Mouse (Mus musculus) forebrain, embryonic 10.5 days (tissue): ENCODE data around the gene Mrps22. TPM values are rescaled to one million over a fixed set of nuclear protein-coding genes. Genes with fewer than 3 reads are reported as not detected.

Experiments used
- DNase-seq: peaks from one replicate; pipeline ENCODE4 v3.0.0-alpha.2; 2017; ENCODE audit warnings: low spot score; ENCODE audit errors: extremely low spot score
- H3K27ac ChIP-seq: fragments of 300-500 bp; sonication (generic); 2 replicates; pipeline ENCODE4 v1.5.1; 2016; ENCODE audit warnings: mild to moderate bottlenecking
- H3K27me3 ChIP-seq: fragments of 300-500 bp; sonication (generic); 2 replicates; pipeline ENCODE4 v1.6.1; 2016; ENCODE audit warnings: mild to moderate bottlenecking; ENCODE audit not compliant: poor library complexity, severe bottlenecking
- H3K36me3 ChIP-seq: fragments of 300-500 bp; sonication (generic); replicated peaks from 2 replicates; pipeline ENCODE4 v1.6.1; 2016; ENCODE audit warnings: mild to moderate bottlenecking, moderate library complexity
- H3K4me1 ChIP-seq: fragments of 300-500 bp; sonication (generic); 2 replicates; pipeline ENCODE4 v1.6.1; 2016
- H3K4me3 ChIP-seq: fragments of 300-500 bp; sonication (generic); 2 replicates; pipeline ENCODE4 v1.5.1; 2016; ENCODE audit warnings: mild to moderate bottlenecking, moderate library complexity
- H3K9me3 ChIP-seq: fragments of 300-500 bp; sonication (generic); 2 replicates; pipeline ENCODE4 v1.6.1; 2016; ENCODE audit warnings: mild to moderate bottlenecking, moderate library complexity
- WGBS: fragments of 180-500 bp; shearing (Covaris S2); methylation state at CpG from one replicate; pipeline ENCODE4 v1.1.7; 2016; 5-methylcytosine and 5-hydroxymethylcytosine counted together
- polyA plus RNA-seq: library from polyadenylated mRNA; unstranded; fragments of >200 nt; fragmentation: Nextera tagmentation; extraction: Ambion mirVana; gene quantifications from 2 replicates; pipeline ENCODE4 v1.2.1, GENCODE M21; 2016

Mrps22 gene
- 82.5 and 82.6 TPM in 2 replicates for polyA plus RNA-seq

GRCm38 (mm10) chr9:98601156-98601836 is at the start of gene Mrps22:
Gene Mrps22, minus strand, starts transcription at chr9:98601660.
- WGBS: under 1% methylated on average over 44 of the region's 44 CpGs

DNA sequence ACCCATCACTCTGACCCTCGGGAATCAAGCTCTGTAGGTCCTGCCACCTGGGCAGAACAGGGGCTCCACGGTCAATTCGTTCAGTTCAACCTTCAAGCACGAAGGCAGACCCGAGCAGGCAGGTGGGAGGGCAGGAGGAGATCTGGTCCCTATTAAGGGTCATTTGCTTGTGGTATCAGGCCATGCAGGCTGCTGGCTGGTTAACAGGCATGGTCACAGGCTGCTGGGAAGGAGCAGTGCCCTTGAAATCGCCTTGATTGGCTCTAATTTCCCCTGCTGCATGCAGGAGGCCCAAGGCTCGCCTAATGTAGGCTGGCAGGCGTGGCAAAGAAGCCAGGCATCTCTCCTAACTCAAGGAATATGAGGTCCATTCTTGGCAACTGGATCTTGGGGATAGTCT is 49.1 kb upstream of the Mrps22 start:
- H3K27me3 ChIP-seq: peaks cover 8% of the 10 kb centered on the region; the same call in 1 of the 2 replicates
- H3K4me3 ChIP-seq: no peak overlapping the region
- no peak overlapping the region for H3K27ac ChIP-seq
- H3K4me1 ChIP-seq: peaks cover 23% of the 10 kb centered on the region
- WGBS: 66% methylated on average over 8 of the region's 8 CpGs
- H3K9me3 ChIP-seq: no peaks in the 10 kb centered on the region
- DNase-seq: no peak
- H3K36me3 ChIP-seq: no peaks in the 10 kb centered on the region

More at GRCm38 (mm10) chr9:98601156-98601836, at the start of gene Mrps22:
- no peaks in the 10 kb centered on the region for H3K27me3 ChIP-seq
- H3K4me3 ChIP-seq: peak within 1 kb of the TSS; percentile 91
- H3K9me3 ChIP-seq: no peaks in the 10 kb centered on the region
- peak; percentile 81 for DNase-seq
- H3K4me1 ChIP-seq: peaks cover 13% of the 10 kb centered on the region
- H3K36me3 ChIP-seq: peaks cover 23% of the 10 kb centered on the region
- peak within 1 kb of the TSS; percentile 87 for H3K27ac ChIP-seq

- Histone ChIP-seq H3K27ac (no peak overlapping the region), H3K36me3 (no peaks in the 10 kb centered on the region), H3K27me3 (peaks cover 16% of the 10 kb centered on the region), H3K9me3 (no peaks in the 10 kb centered on the region), H3K4me1 (peaks cover 16% of the 10 kb centered on the region), H3K4me3 (no peak overlapping the region)
- 88% methylated on average over 12 of the region's 12 CpGs for WGBS
- DNase-seq: no peak
Observed at GRCm38 (mm10) chr9:98647418-98647817, 46.0 kb upstream of the Mrps22 start.

DNA sequence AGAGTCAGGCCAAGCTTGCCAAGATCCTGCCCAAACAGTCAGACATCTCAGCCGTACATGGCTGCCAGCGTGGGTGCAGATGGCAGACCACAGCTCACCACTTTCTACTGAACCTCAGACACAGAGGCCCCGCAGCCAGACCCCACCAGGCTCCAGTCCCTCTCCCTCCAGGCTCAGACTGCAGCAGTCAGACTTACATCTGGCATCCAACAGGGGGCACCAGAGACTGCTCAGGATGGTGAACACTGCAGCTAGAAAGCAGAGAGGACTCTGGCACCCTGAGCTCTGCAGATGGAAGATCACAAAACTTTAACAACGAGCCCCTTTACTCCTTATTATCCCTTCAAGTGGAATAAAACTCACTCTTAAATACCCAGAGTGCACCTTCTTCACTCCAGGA is 44.3 kb upstream of the Mrps22 start:
- WGBS: 34% methylated on average over 4 of the region's 4 CpGs
- Histone ChIP-seq H3K27ac (no peak overlapping the region), H3K4me3 (no peak overlapping the region), H3K27me3 (peaks cover 16% of the 10 kb centered on the region), H3K9me3 (no peaks in the 10 kb centered on the region), H3K36me3 (no peaks in the 10 kb centered on the region), H3K4me1 (peaks cover 5% of the 10 kb centered on the region; the same call in 1 of the 2 replicates)
- DNase-seq: peak; percentile 63

- Histone ChIP-seq H3K36me3 (no peaks in the 10 kb centered on the region), H3K4me3 (no peak overlapping the region), H3K27ac (no peak overlapping the region), H3K9me3 (no peaks in the 10 kb centered on the region), H3K4me1 (0 out of 2 replicates have a peak, but pooled peaks cover 3% of the 10 kb centered on the region), H3K27me3 (peaks cover 16% of the 10 kb centered on the region)
- DNase-seq: no peak
- 87% methylated on average over 6 of the region's 6 CpGs for WGBS
Observed at GRCm38 (mm10) chr9:98642126-98642525, 40.7 kb upstream of the Mrps22 start.

DNA sequence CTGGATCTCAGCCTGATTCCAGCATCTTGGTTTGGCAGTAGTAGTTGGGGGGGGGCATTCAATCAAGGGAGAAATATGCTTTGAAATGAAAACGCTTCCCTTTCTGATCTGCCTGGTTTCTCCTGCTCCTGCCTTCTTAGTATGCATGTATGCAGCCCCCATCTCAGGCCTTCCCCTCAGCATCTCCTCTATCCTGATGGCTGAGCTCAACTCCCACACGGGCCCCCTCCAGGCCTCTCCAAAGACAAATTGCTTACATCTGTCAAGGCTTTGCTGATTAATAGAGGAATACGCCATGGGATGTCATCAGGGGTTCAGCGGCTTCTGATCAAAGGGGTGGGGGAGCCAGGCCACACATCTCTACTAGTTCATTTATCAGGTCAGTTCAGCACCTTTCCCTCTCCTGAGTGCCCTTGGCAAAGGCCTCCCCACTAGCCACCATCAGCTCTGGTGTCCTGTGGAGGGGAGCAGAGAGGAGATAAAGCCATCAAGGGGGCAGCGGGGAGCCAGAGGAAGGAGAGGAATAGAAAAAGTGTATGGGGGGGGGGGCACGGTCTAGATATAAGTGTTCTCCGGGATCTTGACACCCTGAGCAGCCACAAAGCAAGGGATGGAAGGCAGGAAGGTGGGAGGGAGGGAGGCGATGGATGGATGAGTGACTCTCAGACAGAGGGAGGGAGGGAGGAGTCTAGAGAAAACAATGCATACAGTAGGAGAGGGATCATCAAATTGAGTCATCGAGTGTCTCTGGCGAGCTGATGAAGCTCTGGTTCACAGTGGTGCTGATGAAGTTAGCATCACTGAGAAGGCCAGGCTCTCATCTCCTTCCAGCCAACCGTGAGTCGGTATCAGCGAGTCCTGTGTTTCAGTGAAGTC is 32.1 kb upstream of the Mrps22 start:
- H3K27me3 ChIP-seq: peaks cover 7% of the 10 kb centered on the region; the same call in 1 of the 2 replicates
- no peak for DNase-seq
- H3K4me1 ChIP-seq: peaks cover 34% of the 10 kb centered on the region
- no peaks in the 10 kb centered on the region for H3K9me3 ChIP-seq
- no peaks in the 10 kb centered on the region for H3K36me3 ChIP-seq
- H3K4me3 ChIP-seq: no peak overlapping the region
- no peak overlapping the region for H3K27ac ChIP-seq
- WGBS: 79% methylated on average over 13 of the region's 13 CpGs

- DNase-seq: no peak
- H3K27me3 ChIP-seq: peaks cover 4% of the 10 kb centered on the region; the same call in 1 of the 2 replicates
- no peak overlapping the region for H3K27ac ChIP-seq
- H3K4me3 ChIP-seq: no peak overlapping the region
- H3K36me3 ChIP-seq: no peaks in the 10 kb centered on the region
- WGBS: 45% methylated on average over 3 of the region's 3 CpGs
- H3K4me1 ChIP-seq: peaks cover 18% of the 10 kb centered on the region
- no peaks in the 10 kb centered on the region for H3K9me3 ChIP-seq
Observed at GRCm38 (mm10) chr9:98628480-98628879, 27.0 kb upstream of the Mrps22 start.

DNA sequence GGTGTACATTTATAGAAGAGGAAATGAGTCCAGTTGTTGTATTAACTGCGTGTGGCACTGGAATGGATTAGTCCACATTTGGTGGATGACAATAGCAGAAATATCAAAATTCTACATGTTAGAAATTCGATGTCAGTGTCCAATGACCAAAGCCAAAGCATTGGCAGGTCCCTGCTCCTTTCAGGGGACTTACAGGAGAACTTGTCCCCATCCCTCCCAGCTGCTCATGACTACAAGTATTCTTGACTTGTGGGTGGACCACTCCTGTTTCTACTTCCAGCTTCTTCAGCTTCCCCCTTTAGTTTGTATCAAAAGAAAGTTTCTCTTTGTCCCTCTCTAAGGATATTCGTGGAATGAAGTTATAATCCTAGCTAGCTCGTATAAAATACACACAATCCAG is 3.4 kb upstream of the Mrps22 start:
- no peaks in the 10 kb centered on the region for H3K27me3 ChIP-seq
- no peaks in the 10 kb centered on the region for H3K9me3 ChIP-seq
- H3K4me1 ChIP-seq: peaks cover 12% of the 10 kb centered on the region
- DNase-seq: no peak
- WGBS: 81% methylated on average over 4 of the region's 4 CpGs
- no peak overlapping the region for H3K27ac ChIP-seq
- H3K4me3 ChIP-seq: no peak overlapping the region
- no peaks in the 10 kb centered on the region for H3K36me3 ChIP-seq

- Histone ChIP-seq H3K9me3 (no peaks in the 10 kb centered on the region), H3K4me3 (peak overlapping the region; percentile 91), H3K27ac (peak overlapping the region; percentile 87), H3K27me3 (no peaks in the 10 kb centered on the region), H3K36me3 (peaks cover 17% of the 10 kb centered on the region), H3K4me1 (peaks cover 13% of the 10 kb centered on the region)
- 52% methylated on average over 11 of the region's 11 CpGs for WGBS
- DNase-seq: no peak
Observed at GRCm38 (mm10) chr9:98601837-98602359, 438 bp upstream of the Mrps22 start.

GRCm38 (mm10) chr9:98600094-98600493 is 1.4 kb downstream of the Mrps22 start:
- Histone ChIP-seq H3K27me3 (no peaks in the 10 kb centered on the region), H3K4me1 (peaks cover 13% of the 10 kb centered on the region), H3K4me3 (peak overlapping the region; percentile 91), H3K9me3 (no peaks in the 10 kb centered on the region), H3K27ac (no peak overlapping the region), H3K36me3 (peaks cover 33% of the 10 kb centered on the region)
- WGBS: 86% methylated on average over 6 of the region's 6 CpGs
- DNase-seq: no peak

- no peak overlapping the region for H3K4me3 ChIP-seq
- H3K4me1 ChIP-seq: no peaks in the 10 kb centered on the region
- WGBS: 93% methylated on average over 4 of the region's 4 CpGs
- no peak overlapping the region for H3K27ac ChIP-seq
- no peaks in the 10 kb centered on the region for H3K27me3 ChIP-seq
- DNase-seq: no peak
- peaks cover 98% of the 10 kb centered on the region for H3K36me3 ChIP-seq
- H3K9me3 ChIP-seq: no peaks in the 10 kb centered on the region
Observed at GRCm38 (mm10) chr9:98583852-98584251, 17.6 kb downstream of the Mrps22 start.

- H3K4me3 ChIP-seq: peak within 1 kb of the TSS; percentile 92
- DNase-seq: peak; percentile 98
- H3K9me3 ChIP-seq: no peaks in the 10 kb centered on the region
- under 1% methylated on average over 76 of the region's 76 CpGs for WGBS
- H3K27me3 ChIP-seq: no peaks in the 10 kb centered on the region
- H3K36me3 ChIP-seq: peaks cover 7% of the 10 kb centered on the region
- peaks cover 19% of the 10 kb centered on the region for H3K4me1 ChIP-seq
- peak within 1 kb of the TSS; percentile 89 for H3K27ac ChIP-seq
Observed at GRCm38 (mm10) chr9:98563137-98564126, 38.0 kb downstream of the Mrps22 start, which contains the start of gene Copb2. Gene Copb2, plus strand, starts transcription at chr9:98563721.
